In the genomic region with DNA sequence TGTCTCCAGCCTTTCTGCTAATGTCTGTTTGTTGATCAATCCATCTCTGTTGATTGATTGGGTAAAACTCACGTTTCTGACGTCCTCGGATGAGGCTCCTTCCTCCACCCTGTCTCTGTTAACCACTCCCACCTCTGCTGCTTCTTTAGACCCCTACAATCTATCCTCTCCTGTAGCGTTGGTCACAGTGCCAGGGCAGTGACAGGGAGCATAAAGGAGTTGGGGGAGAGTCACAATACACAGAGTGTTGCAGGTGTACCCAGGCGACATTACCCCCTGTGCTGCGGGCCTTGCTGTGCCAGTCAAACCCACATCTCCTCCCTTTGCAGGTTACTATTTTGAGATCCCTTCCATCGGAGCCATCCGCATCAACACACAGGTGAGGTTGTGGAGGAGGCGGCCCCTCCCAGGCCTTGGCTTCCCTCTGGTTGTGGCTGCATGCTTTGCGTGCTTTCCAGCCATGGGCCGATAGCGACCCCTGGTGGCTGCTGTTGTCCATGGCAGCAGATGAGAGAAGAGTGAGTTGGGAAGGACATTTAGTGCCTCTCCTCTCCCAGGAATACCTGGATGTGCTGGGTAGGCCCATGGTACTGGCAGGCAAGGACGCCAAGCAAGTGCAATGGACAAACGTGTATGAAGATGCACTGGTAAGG, we compare ENCODE assay signal across 9 mouse cellular contexts. TPM values are rescaled to one million over a fixed set of nuclear protein-coding genes. Genes with fewer than 3 reads are reported as not detected.
DNase-seq lines count a peak whose midpoint lies in the region; ATAC-seq lines count a peak whose summit lies in the region.
"Had no signal": no experiment of that assay in that cellular context is flagged by ENCODE, and none has a peak within 500 bp of the region (broad histone marks: within the 10 kb centered on the region; RNA-seq: fewer than 3 reads in every experiment).

No protein-coding gene starts in this region.

- no peak overlapping the region for H3K27ac ChIP-seq in forebrain, embryonic 12.5 days
- H3K27ac ChIP-seq: heart, embryonic 15.5 days had no signal

- ATAC-seq in forebrain, embryonic 12.5 days (ENCODE audit: low FRiP score): peak; percentile 37

- H3K4me2 ChIP-seq in forebrain, embryonic 12.5 days: no peak overlapping the region
- H3K4me2 ChIP-seq: heart, embryonic 15.5 days had no signal

- no peak overlapping the region for H3K9ac ChIP-seq in forebrain, embryonic 12.5 days
- H3K9ac ChIP-seq: heart, embryonic 15.5 days had no signal

- peak; percentile 78 for DNase-seq in ES-CJ7 (ENCODE audit: low read depth, low spot score)
- peak; percentile 58 for DNase-seq in c-Kit-positive CD71-negative TER-119-negative erythroid progenitor cells, embryonic 14.5 days (ENCODE audit: low read depth)
- DNase-seq in heart, postnatal 4 days: peak; percentile 92
- DNase-seq in layer of hippocampus, postnatal 10 days (ENCODE audit: low spot score in 2 of 2): peak; percentile 92 to 94
- DNase-seq in lung, postnatal 25 days (ENCODE audit: low spot score): peak; percentile 76
- DNase-seq in retina, embryonic 14.5 days (ENCODE audit: low spot score): peak; percentile 86
- DNase-seq in thymus, postnatal 25 days: peak; percentile 81

- H3K36me3 ChIP-seq in forebrain, embryonic 12.5 days (replicated peaks): no peaks in the 10 kb centered on the region
- H3K36me3 ChIP-seq: heart, embryonic 15.5 days had no signal

- 25% methylated on average over 14 of the region's 14 CpGs for WGBS in forebrain, embryonic 12.5 days

- H3K27me3 ChIP-seq in forebrain, embryonic 12.5 days: no peaks in the 10 kb centered on the region

- H3K9me3 ChIP-seq in forebrain, embryonic 12.5 days: no peaks in the 10 kb centered on the region
- H3K9me3 ChIP-seq: heart, embryonic 15.5 days had no signal

- H3K4me1 ChIP-seq in forebrain, embryonic 12.5 days: peaks cover 38% of the 10 kb centered on the region

- no peak overlapping the region for H3K4me3 ChIP-seq in forebrain, embryonic 12.5 days (replicated peaks)
- H3K4me3 ChIP-seq: heart, embryonic 15.5 days had no signal

RNA-seq across cellular contexts. Expression of gene Tmem115, which starts 19.3 kb away (rescaled TPM):
- polyA plus RNA-seq in forebrain, embryonic 12.5 days (2016; fragmentation: Nextera tagmentation; extraction: Ambion mirVana): 43.3 and 45.0 TPM in 2 replicates
- total RNA-seq in heart, postnatal 4 days (2021): 10 to 100 TPM; 22.1 to 22.8 TPM
- 10 to 100 TPM; 33.2 to 33.3 TPM for total RNA-seq in layer of hippocampus, postnatal 10 days (2021)

RNA-seq across cellular contexts. Expression of gene Cyb561d2, which starts 27.6 kb away (rescaled TPM):
- polyA plus RNA-seq in forebrain, embryonic 12.5 days (2016; fragmentation: Nextera tagmentation; extraction: Ambion mirVana): 17.7 and 18.9 TPM in 2 replicates
- 1 to 10 TPM; 6.6 to 7.2 TPM for total RNA-seq in heart, postnatal 4 days (2021)
- total RNA-seq in layer of hippocampus, postnatal 10 days (2021): 10 to 100 TPM; 17.7 to 19.5 TPM

RNA-seq across cellular contexts. Expression of gene Nprl2, which starts 27.6 kb away (rescaled TPM):
- 43.1 and 46.3 TPM in 2 replicates for polyA plus RNA-seq in forebrain, embryonic 12.5 days (2016; fragmentation: Nextera tagmentation; extraction: Ambion mirVana)
- 10 to 100 TPM; 12.0 TPM for total RNA-seq in heart, postnatal 4 days (2021)
- 10 to 100 TPM; 31.1 to 33.1 TPM for total RNA-seq in layer of hippocampus, postnatal 10 days (2021)

RNA-seq across cellular contexts. Expression of gene Zmynd10, which starts 32.7 kb away (rescaled TPM):
- polyA plus RNA-seq in forebrain, embryonic 12.5 days (2016; fragmentation: Nextera tagmentation; extraction: Ambion mirVana): 1.0 and 2.2 TPM in 2 replicates
- total RNA-seq in heart, postnatal 4 days (2021): under 1 TPM; 0.26 to 0.32 TPM
- 1 to 10 TPM; 3.4 to 4.1 TPM for total RNA-seq in layer of hippocampus, postnatal 10 days (2021)

RNA-seq across cellular contexts. Expression of gene Rassf1, which starts 36.9 kb away (rescaled TPM):
- 40.0 and 45.7 TPM in 2 replicates for polyA plus RNA-seq in forebrain, embryonic 12.5 days (2016; fragmentation: Nextera tagmentation; extraction: Ambion mirVana)
- 10 to 100 TPM; 38.8 to 39.4 TPM for total RNA-seq in heart, postnatal 4 days (2021)
- total RNA-seq in layer of hippocampus, postnatal 10 days (2021): 10 to 100 TPM; 18.3 to 18.6 TPM
